Mouse (Mus musculus) layer of hippocampus, adult 8-10 months (tissue): Measurements from ENCODE around the gene Cdc42ep5. TPM values are rescaled to one million over a fixed set of nuclear protein-coding genes. Genes with fewer than 3 reads are reported as not detected.
A peak's percentile ranks its signal among the peaks of the same experiment; 100 is the strongest.
"Not testable (repeated sequence)": the region's sequence is repeated elsewhere in the genome, so short reads cannot be mapped to it uniquely, and the experiment has no call there.

Experiments used
- DNase-seq, 2 experiments: peaks; one replicate each; pipeline ENCODE4 v3.0.0; 2022; ENCODE audit warnings: low spot score in 2 of 2
- total RNA-seq, 4 experiments: library from RNA; stranded (reverse); gene quantifications; 2 replicates each; pipeline ENCODE4 v1.2.4; 2022

Cdc42ep5 gene
- 1 to 10 TPM in 2 of 4 experiments, under 1 TPM in 1, not detected in 1; 0.89 to 1.3 (median 1.1) TPM for total RNA-seq

GRCm38 (mm10) chr7:4164090-4164910 is at the start of gene Cdc42ep5:
Cdc42ep5 (minus strand) TSS chr7:4164860.
- DNase-seq, result no peak

GRCm38 (mm10) chr7:4213436-4213835 is 48.8 kb upstream of the Cdc42ep5 start:
- DNase-seq, result not testable (repeated sequence)

DNA sequence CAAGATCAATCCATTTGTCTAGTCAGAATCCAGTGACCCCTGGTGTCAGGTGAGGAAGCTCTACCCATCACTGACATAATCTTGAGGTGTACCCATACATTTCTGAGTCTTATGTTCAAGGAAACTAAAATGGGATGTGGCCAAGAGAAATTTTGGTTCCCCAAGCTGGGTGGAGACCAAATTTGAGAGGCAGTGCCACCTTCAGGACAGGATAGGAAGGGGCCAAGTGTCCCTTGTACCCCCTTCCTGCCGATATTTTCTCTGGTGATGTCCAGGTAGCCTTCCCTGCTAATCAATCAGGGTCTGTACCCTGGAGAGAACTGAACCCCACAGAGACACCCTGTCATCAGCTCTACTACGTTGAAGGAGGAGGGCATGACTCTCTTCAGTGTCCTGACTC is 44.0 kb upstream of the Cdc42ep5 start:
- DNase-seq, result no peak

DNA sequence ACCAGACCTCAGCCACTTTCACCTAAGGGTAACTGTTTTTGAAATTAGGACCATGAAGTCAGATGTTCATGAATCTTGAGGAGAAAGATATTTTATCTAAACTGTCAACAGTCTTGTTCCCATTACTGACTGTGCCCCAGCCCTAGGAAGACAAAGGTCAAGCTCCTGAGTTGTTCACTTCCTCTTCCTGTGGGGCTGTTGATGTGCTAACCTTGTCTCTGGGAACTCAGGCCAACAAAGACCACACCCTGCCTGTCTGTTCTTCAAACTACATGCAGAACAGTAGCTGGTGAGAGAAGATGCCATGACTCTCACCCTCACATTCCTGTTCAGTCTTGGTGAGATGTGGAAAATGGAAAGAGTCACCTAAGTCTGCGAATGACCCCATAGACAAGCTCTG is 42.5 kb upstream of the Cdc42ep5 start:
- DNase-seq, result no peak

GRCm38 (mm10) chr7:4178438-4178837 is 13.8 kb upstream of the Cdc42ep5 start:
- DNase-seq, result no peak

- no peak for DNase-seq
Measured at GRCm38 (mm10) chr7:4170193-4170938, 5.7 kb upstream of the Cdc42ep5 start.

- DNase-seq, result no peak
Measured at GRCm38 (mm10) chr7:4167098-4167497, 2.4 kb upstream of the Cdc42ep5 start.

DNA sequence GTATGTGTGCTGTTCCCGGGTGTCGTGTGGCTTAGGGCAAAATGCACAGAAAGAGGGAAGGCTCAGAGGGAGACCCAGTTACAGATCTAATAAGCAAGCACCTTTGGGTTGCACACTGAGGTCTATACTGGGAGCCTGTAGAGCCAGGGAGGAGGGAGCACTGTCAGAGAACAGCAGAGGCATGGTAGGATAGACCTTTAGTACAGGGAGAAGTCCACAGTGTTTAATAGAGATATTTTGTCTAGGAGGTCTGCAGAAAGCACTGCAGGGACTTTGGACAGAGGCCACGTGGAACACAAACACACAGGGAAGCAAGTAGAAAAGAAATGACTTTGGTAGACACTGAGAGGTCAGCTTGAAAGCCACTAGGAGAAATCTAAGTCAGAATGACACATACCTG is 626 bp upstream of the Cdc42ep5 start:
- no peak for DNase-seq

DNA sequence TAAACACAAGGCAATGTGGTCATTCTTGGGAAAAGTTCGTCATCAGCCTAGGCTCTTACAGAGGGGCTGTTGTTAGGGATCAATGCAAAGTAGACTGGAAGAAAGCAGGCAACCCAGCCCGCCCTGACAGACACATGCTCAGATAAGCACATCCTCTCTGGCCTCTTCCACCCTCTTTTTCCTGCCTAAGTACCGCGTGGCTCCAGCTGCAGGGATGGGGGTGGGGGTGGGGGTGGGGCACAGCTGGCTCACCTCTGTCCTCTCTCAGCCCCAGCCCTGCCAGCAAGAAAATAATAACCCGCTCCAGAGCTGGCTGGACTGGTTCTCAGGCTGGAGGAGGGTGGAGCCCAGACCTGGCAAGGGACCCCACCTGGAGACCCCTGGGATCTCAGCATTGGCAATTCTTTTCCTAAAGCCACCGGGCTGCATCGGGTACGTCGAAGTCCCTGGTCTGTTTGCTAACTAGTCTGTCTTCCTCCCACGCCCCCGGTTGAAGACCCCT is 1.0 kb downstream of the Cdc42ep5 start:
- DNase-seq, result no peak

GRCm38 (mm10) chr7:4161596-4161995 is 3.1 kb downstream of the Cdc42ep5 start:
- not testable (repeated sequence) for DNase-seq

DNA sequence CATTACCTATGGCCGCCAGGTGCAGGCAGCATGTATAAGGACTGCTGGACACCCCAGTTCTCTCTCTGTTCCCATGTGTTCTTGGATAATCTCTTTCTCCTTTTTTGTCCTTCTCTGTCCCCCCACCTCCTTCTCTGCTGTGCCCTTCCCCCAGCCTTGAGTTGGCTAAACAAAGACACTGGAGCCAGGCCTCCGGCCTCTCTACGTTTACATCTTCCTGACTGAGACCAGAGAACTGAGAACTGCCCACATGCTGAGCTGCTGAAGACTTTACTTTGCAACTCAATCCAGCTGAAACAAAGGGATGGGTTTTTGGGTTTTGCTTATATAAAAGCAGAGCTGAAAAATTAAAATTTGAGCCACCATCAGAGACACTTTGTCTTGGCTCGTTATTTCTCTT is 9.7 kb downstream of the Cdc42ep5 start:
- DNase-seq, result no peak

DNA sequence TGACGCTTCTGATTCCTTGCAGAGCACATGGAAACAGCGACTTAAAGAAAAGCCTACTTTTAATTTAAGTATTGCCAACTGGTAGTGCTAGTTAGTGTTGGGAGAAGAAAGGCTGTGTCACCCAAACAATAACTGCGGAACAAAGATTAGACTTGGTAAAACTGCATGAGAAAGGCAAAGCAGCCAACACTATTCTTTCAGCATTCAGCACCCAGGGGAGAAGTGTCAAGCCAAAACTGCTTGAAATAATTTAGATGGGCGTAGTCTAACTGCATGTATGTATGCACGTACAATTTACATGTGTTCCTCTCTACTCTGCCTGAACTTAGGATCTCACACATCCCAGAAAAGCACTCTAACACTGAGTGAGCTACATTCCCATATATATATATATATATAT is 10.3 kb downstream of the Cdc42ep5 start:
- DNase-seq, result no peak

DNA sequence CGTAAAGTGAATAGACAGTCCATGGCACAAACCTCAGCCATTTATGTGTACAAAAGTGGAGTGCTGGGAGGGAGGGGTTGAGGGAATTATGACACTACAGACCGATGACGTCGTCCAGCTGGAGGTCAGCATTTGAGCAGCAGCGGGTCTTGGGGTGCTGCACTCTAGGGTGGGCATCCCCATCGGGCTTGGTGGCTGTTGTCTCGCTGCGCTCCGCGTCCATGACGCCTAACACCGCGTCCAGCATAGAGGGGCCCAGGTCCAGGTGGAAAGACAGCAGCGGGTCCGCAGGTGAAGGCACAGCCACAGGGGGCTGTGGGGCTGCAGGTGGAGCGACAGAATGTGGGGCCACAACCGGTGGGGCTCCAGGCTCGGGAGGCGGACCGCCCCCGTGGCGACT is 13.4 kb downstream of the Cdc42ep5 start:
- peak in 1 of 2 experiments; percentile 30 for DNase-seq

DNA sequence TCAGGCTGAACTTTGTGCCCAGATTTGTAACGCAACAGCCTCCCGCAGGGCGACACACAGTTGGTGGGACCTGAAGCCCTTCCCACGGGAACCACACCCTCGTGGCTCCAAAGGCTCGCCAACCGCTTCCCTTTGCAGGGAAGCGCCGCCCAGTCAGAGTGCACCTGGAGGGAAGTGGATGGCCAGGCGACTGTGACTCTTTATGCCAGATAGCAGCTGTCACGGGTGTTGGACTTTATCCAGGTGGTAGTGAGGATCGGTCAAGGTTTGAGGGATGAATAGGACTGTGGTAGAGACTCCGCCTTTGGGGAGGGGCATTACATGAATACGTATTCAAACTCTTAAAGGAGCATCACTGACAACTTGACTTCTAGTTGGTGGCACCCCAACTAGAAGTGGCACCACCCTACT is 13.8 kb downstream of the Cdc42ep5 start:
- no peak for DNase-seq

GRCm38 (mm10) chr7:4150059-4150541 is 14.6 kb downstream of the Cdc42ep5 start, which contains the start of gene Leng9:
Leng9 (minus strand) TSS chr7:4150374.
- no peak for DNase-seq

DNA sequence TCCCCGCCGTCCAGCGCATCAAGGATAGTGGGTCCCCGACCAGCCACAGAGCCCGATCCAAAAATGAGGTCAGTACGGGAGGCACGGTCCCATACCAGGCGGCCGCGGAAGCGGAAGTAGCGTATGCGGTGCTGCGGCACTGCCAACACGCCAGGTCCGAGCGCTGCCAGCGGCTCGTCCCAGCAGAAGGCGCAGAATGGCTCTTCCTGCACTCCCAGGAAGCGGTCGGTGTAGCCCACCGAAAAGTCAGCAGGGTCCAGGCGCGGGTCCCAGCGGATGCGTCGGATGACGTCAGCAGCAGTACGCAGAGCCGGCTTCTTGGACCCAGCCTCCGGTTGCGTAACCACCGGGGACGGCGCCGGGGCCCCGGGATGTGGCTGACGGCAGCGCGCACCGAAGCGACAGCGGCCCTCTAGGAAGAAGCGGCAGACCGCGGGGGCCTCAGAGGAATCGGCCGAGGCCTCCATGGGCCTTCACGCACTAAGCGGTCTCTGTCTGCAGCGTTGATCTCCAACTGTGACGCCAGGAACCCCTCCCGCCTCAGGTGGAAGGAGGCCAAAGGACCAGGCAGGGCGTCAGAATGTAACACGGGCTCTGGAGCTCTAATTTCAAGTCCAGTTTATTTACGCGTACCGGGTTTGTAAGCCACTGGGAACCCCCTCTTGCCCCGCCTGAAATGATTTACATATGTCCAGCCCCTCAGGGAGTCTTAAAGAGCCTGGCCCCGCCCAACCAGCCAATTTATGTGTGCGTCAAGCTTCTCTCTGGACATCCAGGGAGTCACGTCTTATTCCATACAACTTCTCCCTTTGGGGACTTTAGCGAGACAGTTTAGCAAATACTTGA is 15.2 kb downstream of the Cdc42ep5 start:
- peak in 1 of 2 experiments; percentile 84 for DNase-seq

DNA sequence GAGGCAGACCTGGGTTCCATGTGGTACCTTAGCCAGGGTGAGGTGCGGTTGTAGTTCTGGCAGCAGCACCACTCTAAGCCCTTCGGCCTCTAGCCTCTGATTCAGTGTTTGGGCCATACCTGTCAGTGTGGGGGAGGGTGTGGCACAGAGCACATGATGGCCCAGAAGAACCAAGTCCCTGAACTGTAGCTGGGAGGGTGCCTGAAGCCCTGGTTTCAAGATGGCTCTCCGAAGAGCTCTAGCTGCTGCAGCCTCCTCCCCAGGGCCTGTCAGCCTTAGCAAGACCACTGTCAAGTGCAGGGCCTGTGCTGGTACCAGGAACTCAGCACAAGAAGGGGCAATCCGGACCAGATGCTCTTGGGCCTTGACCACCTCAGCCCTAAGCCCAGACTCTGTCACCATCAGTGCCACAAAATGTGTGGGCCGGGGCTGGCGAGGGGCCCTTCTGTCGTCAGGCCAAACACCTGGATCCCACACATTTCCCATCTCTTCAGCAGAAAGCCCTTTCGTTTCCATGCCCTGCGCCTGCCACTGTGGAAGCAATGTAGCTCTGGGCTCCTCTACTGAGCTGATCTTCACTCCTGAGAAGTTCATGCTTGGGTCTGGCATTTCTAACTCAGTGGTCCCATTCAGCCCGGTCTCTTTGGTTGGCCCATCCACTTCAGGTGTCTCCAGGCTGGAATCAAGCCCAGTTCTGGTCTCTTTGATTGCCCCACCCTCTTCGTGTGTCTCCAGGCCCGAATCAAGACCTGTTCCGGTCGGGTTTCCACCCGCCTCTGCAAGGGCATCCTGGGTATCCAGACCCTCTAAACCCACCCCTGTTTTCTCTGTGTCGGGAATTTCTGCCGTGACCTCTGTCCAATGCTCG is 16.1 kb downstream of the Cdc42ep5 start:
- DNase-seq, result no peak

GRCm38 (mm10) chr7:4147836-4148235 is 16.8 kb downstream of the Cdc42ep5 start:
- no peak for DNase-seq

- no peak for DNase-seq
Measured at GRCm38 (mm10) chr7:4147371-4147770, 17.3 kb downstream of the Cdc42ep5 start.
